In the genomic region with DNA sequence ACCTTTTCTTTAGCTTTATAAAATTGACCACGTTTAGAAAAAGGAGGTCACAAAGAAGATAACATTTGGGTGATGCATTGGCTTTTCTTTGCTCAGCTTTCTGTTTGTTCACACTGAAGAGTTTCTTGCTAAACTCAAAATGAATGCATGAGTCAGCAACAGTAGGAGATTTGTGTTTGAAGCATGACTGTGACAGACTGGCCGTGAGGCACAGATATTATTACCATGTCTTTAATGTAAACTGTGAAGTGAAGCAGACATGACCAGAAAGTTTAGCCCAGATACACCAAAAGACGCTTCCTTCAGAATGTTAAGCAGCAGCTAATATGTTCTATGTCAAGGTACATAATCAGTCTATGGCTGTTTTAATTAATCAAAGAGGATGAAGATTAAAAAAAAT, we compare ENCODE assay signal across 17 mouse cellular contexts.
DNase-seq lines count a peak whose midpoint lies in the region.
"Had no signal": no experiment of that assay in that cellular context is flagged by ENCODE, and none has a peak within 500 bp of the region (broad histone marks: within the 10 kb centered on the region; RNA-seq: fewer than 3 reads in every experiment).

No protein-coding gene starts in this region.

- DNase-seq in frontal cortex, adult 2 months (ENCODE audit: extremely low spot score in 1 of 2, low spot score in 1 of 2): peak; percentile 1 to 4
- DNase-seq in frontal cortex, postnatal 14 days (ENCODE audit: low spot score in 2 of 2): no peak
- peak; percentile 55 for DNase-seq in thymus, postnatal 0 days (ENCODE audit: low spot score)
- DNase-seq in thymus, adult 18-20 months: no peak
- peak; percentile 30 for DNase-seq in brain, adult 2 months (ENCODE audit: low read depth, low spot score)
- peak; percentile 1 for DNase-seq in telencephalon, adult 2 months (ENCODE audit: low read depth, low spot score)
- DNase-seq in layer of hippocampus, adult 8-10 months (ENCODE audit: low spot score in 2 of 2): no peak
- no peak for DNase-seq in cerebellum, adult 11 months
- DNase-seq: adrenal gland, adult 8-10 months; adrenal gland, postnatal 14 days; adrenal gland, postnatal 36 days; cerebellum, adult 18-20 months; cerebellum, adult 8-10 months; cerebellum, adult 9-11 months; cerebellum, postnatal 14 days; cerebellum, postnatal 36 days; embryo, embryonic 11 days had no signal

Comparison
In these comparisons a context has a peak if more than half of its experiments do, and no peak if none do; other contexts are left out.
1. DNase-seq: peak in frontal cortex, adult 2 months (2 of 2), thymus, postnatal 0 days (single experiment), brain, adult 2 months (single experiment) and telencephalon, adult 2 months (single experiment); none in frontal cortex, postnatal 14 days (0 of 2), thymus, adult 18-20 months (0 of 2), layer of hippocampus, adult 8-10 months (0 of 2) and cerebellum, adult 11 months (single experiment).